8 mouse cellular contexts compared by ENCODE assay signal in genomic region chr17:34950514-34951455, GRCm38 (mm10). TPM values are rescaled to one million over a fixed set of nuclear protein-coding genes. Genes with fewer than 3 reads are reported as not detected.
A peak's percentile ranks its signal among the peaks of the same experiment; 100 is the strongest.
DNase-seq lines count a peak whose midpoint lies in the region; ATAC-seq lines count a peak whose summit lies in the region.
"Had no signal": no experiment of that assay in that cellular context is flagged by ENCODE, and none has a peak within 500 bp of the region (broad histone marks: within the 10 kb centered on the region; RNA-seq: fewer than 3 reads in every experiment).

No protein-coding gene starts in this region.

- H3K4me2 ChIP-seq in embryonic facial prominence, embryonic 15.5 days (replicated peaks), result peak overlapping the region; percentile 72
- H3K4me2 ChIP-seq in limb, embryonic 15.5 days, result peak overlapping the region; percentile 66

- WGBS in embryonic facial prominence, embryonic 15.5 days, result 25% methylated on average over 10 of the region's 10 CpGs
- 18% methylated on average over 10 of the region's 10 CpGs for WGBS in limb, embryonic 15.5 days

- no peak for DNase-seq in right cerebral cortex, postnatal 4 days
- DNase-seq in left cerebral cortex, postnatal 10 days (ENCODE audit: extremely low spot score in 1 of 2, low spot score in 2 of 2), result no peak
- DNase-seq in layer of hippocampus, postnatal 10 days (ENCODE audit: low spot score in 2 of 2), result no peak

- ATAC-seq in megakaryocyte, adult 5-6 weeks (ENCODE audit: poor library complexity, severe bottlenecking), result no peak
- ATAC-seq in embryonic facial prominence, embryonic 15.5 days (ENCODE audit: insufficient number of reproducible peaks, low FRiP score, low TSS enrichment, low read depth), result no peak
- ATAC-seq in limb, embryonic 15.5 days (ENCODE audit: insufficient number of reproducible peaks, low FRiP score, low TSS enrichment, low read depth), result no peak

- intact Hi-C loops in left cerebral cortex, postnatal 10 days (cut with DNase I), result no loop called here

- peak overlapping the region; percentile 97 for H3K4me3 ChIP-seq in megakaryocyte, embryonic 14.5 days (replicated peaks)
- peak overlapping the region; percentile 97 for H3K4me3 ChIP-seq in embryonic facial prominence, embryonic 15.5 days (replicated peaks)
- peak overlapping the region; percentile 88 for H3K4me3 ChIP-seq in limb, embryonic 15.5 days

- peak overlapping the region; percentile 93 for H3K27ac ChIP-seq in embryonic facial prominence, embryonic 15.5 days (replicated peaks)
- peak overlapping the region; percentile 91 for H3K27ac ChIP-seq in limb, embryonic 15.5 days

- peak overlapping the region; percentile 99 for H3K9ac ChIP-seq in embryonic facial prominence, embryonic 15.5 days
- H3K9ac ChIP-seq in limb, embryonic 15.5 days, result peak overlapping the region; percentile 96

- peaks cover 15% of the 10 kb centered on the region for H3K36me3 ChIP-seq in megakaryocyte, embryonic 14.5 days (replicated peaks; ENCODE audit: low read length)
- peaks cover 21% of the 10 kb centered on the region for H3K36me3 ChIP-seq in embryonic facial prominence, embryonic 15.5 days
- peaks cover 20% of the 10 kb centered on the region for H3K36me3 ChIP-seq in limb, embryonic 15.5 days

- no peaks in the 10 kb centered on the region for H3K9me3 ChIP-seq in megakaryocyte, embryonic 14.5 days
- H3K9me3 ChIP-seq in embryonic facial prominence, embryonic 15.5 days (replicated peaks), result no peaks in the 10 kb centered on the region
- no peaks in the 10 kb centered on the region for H3K9me3 ChIP-seq in limb, embryonic 15.5 days

- H3K4me1 ChIP-seq in megakaryocyte, embryonic 14.5 days, result peaks cover 19% of the 10 kb centered on the region
- H3K4me1 ChIP-seq in embryonic facial prominence, embryonic 15.5 days, result peaks cover 13% of the 10 kb centered on the region
- peaks cover 15% of the 10 kb centered on the region for H3K4me1 ChIP-seq in limb, embryonic 15.5 days

- H3K27me3 ChIP-seq in megakaryocyte, embryonic 14.5 days (replicated peaks), result no peaks in the 10 kb centered on the region
- H3K27me3 ChIP-seq in embryonic facial prominence, embryonic 15.5 days, result no peaks in the 10 kb centered on the region
- H3K27me3 ChIP-seq in limb, embryonic 15.5 days, result peaks cover 12% of the 10 kb centered on the region

RNA-seq across cellular contexts. Expression of gene Hspa1b, which starts 8.3 kb away (rescaled TPM):
- 4.5 and 7.2 TPM in 2 replicates for polyA plus RNA-seq in megakaryocyte, embryonic 14.5 days (2012; ENCODE audit: insufficient read depth, low replicate concordance)
- total RNA-seq in megakaryocyte, adult 5-6 weeks (2015), result 14.9 and 22.6 TPM in 2 replicates
- total RNA-seq in megakaryocyte, adult 5-6 weeks (2017), result 23.0 and 30.6 TPM in 2 replicates
- polyA plus RNA-seq in embryonic facial prominence, embryonic 15.5 days (2015; fragmentation: Nextera tagmentation; extraction: Ambion mirVana), result 2.2 and 3.4 TPM in 2 replicates
- polyA plus RNA-seq in limb, embryonic 15.5 days (2015; fragmentation: Nextera tagmentation; extraction: Ambion mirVana), result 3.3 and 3.6 TPM in 2 replicates
- total RNA-seq in left cerebral cortex, postnatal 10 days (2021), result 1 to 10 TPM; 1.2 to 2.0 TPM
- total RNA-seq in layer of hippocampus, postnatal 10 days (2021), result 1 to 10 TPM; 4.3 to 5.3 TPM

RNA-seq across cellular contexts. Expression of gene Gm20481, which starts 18.9 kb away (rescaled TPM):
- not detected in 2 replicates for polyA plus RNA-seq in megakaryocyte, embryonic 14.5 days (2012; ENCODE audit: insufficient read depth, low replicate concordance)
- total RNA-seq in megakaryocyte, adult 5-6 weeks (2015), result not detected in 2 replicates
- total RNA-seq in megakaryocyte, adult 5-6 weeks (2017), result not detected in 2 replicates
- not detected in 2 replicates for polyA plus RNA-seq in embryonic facial prominence, embryonic 15.5 days (2015; fragmentation: Nextera tagmentation; extraction: Ambion mirVana)
- polyA plus RNA-seq in limb, embryonic 15.5 days (2015; fragmentation: Nextera tagmentation; extraction: Ambion mirVana), result not detected in 2 replicates
- not detected for total RNA-seq in left cerebral cortex, postnatal 10 days (2021)
- not detected for total RNA-seq in layer of hippocampus, postnatal 10 days (2021)
- total RNA-seq: hematopoietic stem cell, adult 5-6 weeks had no signal

RNA-seq across cellular contexts. Expression of gene Neu1, which starts 19.7 kb away (rescaled TPM):
- polyA plus RNA-seq in megakaryocyte, embryonic 14.5 days (2012; ENCODE audit: insufficient read depth, low replicate concordance), result 12.4 and 41.3 TPM in 2 replicates
- total RNA-seq in megakaryocyte, adult 5-6 weeks (2015), result 18.1 and 22.9 TPM in 2 replicates
- 23.4 and 23.7 TPM in 2 replicates for total RNA-seq in megakaryocyte, adult 5-6 weeks (2017)
- 20.8 and 22.7 TPM in 2 replicates for polyA plus RNA-seq in embryonic facial prominence, embryonic 15.5 days (2015; fragmentation: Nextera tagmentation; extraction: Ambion mirVana)
- polyA plus RNA-seq in limb, embryonic 15.5 days (2015; fragmentation: Nextera tagmentation; extraction: Ambion mirVana), result 20.1 and 20.5 TPM in 2 replicates
- total RNA-seq in left cerebral cortex, postnatal 10 days (2021), result 10 to 100 TPM; 23.8 to 27.3 TPM
- total RNA-seq in layer of hippocampus, postnatal 10 days (2021), result 10 to 100 TPM; 23.6 to 24.4 TPM

RNA-seq across cellular contexts. Expression of gene Hspa1a, which starts 21.2 kb away (rescaled TPM):
- 1.5 and 2.0 TPM in 2 replicates for polyA plus RNA-seq in megakaryocyte, embryonic 14.5 days (2012; ENCODE audit: insufficient read depth, low replicate concordance)
- 10.8 and 12.4 TPM in 2 replicates for total RNA-seq in megakaryocyte, adult 5-6 weeks (2015)
- total RNA-seq in megakaryocyte, adult 5-6 weeks (2017), result 29.2 and 32.0 TPM in 2 replicates
- 19.5 and 19.7 TPM in 2 replicates for polyA plus RNA-seq in embryonic facial prominence, embryonic 15.5 days (2015; fragmentation: Nextera tagmentation; extraction: Ambion mirVana)
- 31.7 and 32.0 TPM in 2 replicates for polyA plus RNA-seq in limb, embryonic 15.5 days (2015; fragmentation: Nextera tagmentation; extraction: Ambion mirVana)
- total RNA-seq in left cerebral cortex, postnatal 10 days (2021), result 1 to 10 TPM; 3.0 to 5.4 TPM
- 1 to 10 TPM; 6.8 to 8.7 TPM for total RNA-seq in layer of hippocampus, postnatal 10 days (2021)

RNA-seq across cellular contexts. Expression of gene Hspa1l, which starts 21.7 kb away (rescaled TPM):
- not detected in 2 replicates for polyA plus RNA-seq in megakaryocyte, embryonic 14.5 days (2012; ENCODE audit: insufficient read depth, low replicate concordance)
- total RNA-seq in megakaryocyte, adult 5-6 weeks (2015), result not detected in 2 replicates
- total RNA-seq in megakaryocyte, adult 5-6 weeks (2017), result 0.22 TPM in 1 of 2 replicates, not detected in the other
- 0.71 and 0.77 TPM in 2 replicates for polyA plus RNA-seq in embryonic facial prominence, embryonic 15.5 days (2015; fragmentation: Nextera tagmentation; extraction: Ambion mirVana)
- 0.46 and 0.65 TPM in 2 replicates for polyA plus RNA-seq in limb, embryonic 15.5 days (2015; fragmentation: Nextera tagmentation; extraction: Ambion mirVana)
- under 1 TPM in 1 of 2 experiments, not detected in 1; 0.20 TPM for total RNA-seq in left cerebral cortex, postnatal 10 days (2021)
- total RNA-seq in layer of hippocampus, postnatal 10 days (2021), result under 1 TPM; 0.30 to 0.38 TPM
